Mouse (Mus musculus) lung, postnatal 0 days (tissue): ENCODE results near the gene Dlgap4.

Source experiments
- CTCF ChIP-seq: IDR thresholded peaks from 2 replicates; pipeline ENCODE4 v1.5.1; 2016; ENCODE audit warnings: antibody characterized with exemption, mild to moderate bottlenecking
- EP300 ChIP-seq: IDR thresholded peaks from 2 replicates; pipeline ENCODE4 v1.6.1; 2016; ENCODE audit warnings: antibody characterized with exemption, mild to moderate bottlenecking, control low read depth

DNA sequence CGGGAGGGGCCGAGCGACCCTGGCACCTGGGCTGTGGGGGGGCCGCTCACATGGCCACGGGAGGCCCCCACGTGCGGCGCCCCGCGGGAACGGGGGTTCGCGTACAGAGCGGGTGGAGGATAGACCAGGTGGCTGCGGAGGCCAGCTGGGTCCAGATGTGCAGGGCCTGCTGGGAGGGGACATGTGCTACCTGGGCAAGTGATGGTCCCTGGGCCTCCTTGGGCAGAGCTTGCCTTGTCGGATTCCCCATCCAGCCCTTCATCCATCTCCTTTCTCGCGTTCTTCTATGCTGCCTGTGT, 702 bp downstream of the Dlgap4 start:
- TF ChIP-seq CTCF, result no peak
- no peak for TF ChIP-seq EP300
